Mouse (Mus musculus) activated CD4-positive, CD25-positive, alpha-beta regulatory T cell, adult 4 months (primary cell): ENCODE data around the gene Vps35l. TPM values are rescaled to one million over a fixed set of nuclear protein-coding genes. Genes with fewer than 3 reads are reported as not detected.

Source experiments
- ATAC-seq: one replicate; pipeline ENCODE4 v1.8.0; 2017
- polyA plus RNA-seq, 2 experiments: library from polyadenylated mRNA; unstranded; fragments of 100-300 nt; shearing (Covaris generic); gene quantifications; one replicate each; pipeline ENCODE4 v1.2.1; 2017

Vps35l gene
- polyA plus RNA-seq, 2 experiments from 2014 or later: 54.5 to 62.0 TPM

DNA sequence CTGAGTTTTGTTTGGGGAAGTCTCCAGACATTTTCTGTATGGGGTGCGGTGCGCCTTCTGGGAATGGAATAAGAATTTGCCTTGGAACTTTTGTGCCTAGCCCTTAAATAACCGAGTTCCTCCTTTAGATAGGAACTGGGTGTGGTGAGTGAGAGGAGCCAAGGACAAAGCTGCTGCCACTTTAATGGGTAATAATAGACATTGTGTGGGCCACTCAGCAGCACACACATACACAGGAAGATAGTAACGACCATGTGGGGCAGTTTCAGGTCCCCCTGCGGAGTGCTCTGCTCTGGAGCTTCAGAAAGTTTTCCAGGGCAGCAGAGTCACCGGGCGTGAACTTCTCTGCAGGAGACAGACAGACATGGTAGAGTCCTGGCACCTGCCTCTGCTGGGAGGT is 81.3 kb downstream of the Vps35l start:
- ATAC-seq: no peak

DNA sequence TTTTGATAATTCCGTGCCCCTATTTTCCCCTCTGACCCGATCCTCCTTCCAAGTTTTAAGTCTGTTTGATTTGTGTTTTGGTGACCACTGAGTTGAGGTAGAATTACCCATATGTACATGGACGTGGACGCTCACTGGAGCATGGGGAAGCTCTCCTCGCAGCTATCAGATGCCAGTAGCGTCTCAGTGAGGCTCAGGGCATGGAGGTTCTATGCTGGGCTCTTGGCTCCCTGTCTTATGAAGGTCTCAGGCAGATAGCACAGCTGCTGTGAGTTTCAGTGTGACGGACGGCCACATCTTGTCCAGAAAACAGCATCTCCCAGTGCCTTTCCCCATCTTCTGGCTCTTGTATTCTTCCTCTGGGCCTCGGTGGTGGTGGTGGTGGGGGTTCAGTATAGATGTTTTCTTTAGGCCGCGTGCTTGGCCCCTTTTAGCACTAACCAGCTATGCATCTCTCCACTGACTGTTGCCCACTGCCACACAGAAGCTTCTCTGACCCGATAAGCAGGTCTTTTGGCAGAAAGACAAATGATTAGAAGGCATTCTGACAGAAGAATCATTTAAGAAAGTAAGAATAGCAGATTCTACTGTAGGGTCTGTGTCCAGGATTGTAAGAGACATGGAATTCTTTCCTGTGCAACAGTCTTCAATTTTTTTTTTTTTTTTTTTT is 82.0 kb downstream of the Vps35l start:
- no peak for ATAC-seq

DNA sequence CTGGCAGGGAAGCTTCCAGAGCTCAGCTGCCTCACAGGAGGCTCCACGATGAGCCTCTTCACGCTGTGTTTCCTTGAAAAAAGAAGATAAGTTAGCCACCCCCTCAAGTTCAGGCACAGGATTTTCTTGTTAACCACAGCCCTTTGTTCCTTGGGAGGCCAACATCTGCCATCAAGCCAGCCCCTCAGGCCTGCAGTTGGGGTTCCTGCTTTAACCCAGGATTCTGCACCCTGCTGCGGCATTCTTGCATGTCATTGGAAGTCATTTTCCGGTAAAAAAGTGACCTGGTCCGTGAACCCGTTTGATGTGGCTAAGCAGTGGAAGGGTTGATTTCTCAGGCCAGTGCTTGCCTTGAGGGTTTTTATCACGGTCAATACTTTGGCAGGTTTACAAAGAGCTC is 84.4 kb downstream of the Vps35l start:
- no peak for ATAC-seq

DNA sequence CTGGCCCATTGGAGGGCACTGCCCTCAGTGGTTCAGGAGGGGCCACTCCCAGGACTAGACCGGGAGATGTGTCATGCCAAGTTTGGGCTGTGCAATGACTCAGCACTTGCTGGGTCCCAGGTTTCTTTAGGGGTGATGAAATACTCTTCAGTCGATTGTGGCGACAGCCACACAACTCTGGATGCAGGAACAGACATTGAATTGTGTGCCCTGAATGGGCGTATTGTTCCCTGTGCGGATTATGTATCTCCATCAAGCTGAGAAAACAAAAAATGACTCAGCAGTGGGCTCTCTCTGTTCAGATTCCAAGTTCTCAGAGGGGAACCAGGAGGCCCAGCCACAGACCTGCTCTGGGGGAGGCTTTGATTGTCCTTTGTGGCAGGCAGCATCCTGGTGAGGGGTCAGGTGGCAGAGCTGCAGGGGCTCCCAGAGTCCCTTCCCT is 88.0 kb downstream of the Vps35l start:
- no peak for ATAC-seq

DNA sequence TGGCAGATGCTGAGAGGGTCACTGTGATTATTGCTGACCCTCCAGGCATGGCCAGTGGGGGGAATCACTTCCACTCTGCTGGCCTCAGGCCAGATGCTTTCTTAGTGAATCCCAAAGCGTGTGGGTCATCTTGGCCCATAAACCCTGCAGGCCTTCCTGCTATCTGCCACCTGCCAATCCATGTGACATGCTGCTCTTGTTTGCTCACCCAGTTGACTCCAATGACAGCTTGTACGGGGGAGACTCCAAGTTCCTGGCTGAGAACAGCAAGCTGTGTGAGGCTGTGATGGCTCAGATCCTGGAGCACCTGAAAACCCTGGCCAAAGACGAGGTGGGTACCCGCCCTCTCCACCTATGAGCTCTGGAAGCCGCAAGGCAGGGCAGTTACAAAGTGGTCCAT is 97.9 kb downstream of the Vps35l start:
- no peak for ATAC-seq

DNA sequence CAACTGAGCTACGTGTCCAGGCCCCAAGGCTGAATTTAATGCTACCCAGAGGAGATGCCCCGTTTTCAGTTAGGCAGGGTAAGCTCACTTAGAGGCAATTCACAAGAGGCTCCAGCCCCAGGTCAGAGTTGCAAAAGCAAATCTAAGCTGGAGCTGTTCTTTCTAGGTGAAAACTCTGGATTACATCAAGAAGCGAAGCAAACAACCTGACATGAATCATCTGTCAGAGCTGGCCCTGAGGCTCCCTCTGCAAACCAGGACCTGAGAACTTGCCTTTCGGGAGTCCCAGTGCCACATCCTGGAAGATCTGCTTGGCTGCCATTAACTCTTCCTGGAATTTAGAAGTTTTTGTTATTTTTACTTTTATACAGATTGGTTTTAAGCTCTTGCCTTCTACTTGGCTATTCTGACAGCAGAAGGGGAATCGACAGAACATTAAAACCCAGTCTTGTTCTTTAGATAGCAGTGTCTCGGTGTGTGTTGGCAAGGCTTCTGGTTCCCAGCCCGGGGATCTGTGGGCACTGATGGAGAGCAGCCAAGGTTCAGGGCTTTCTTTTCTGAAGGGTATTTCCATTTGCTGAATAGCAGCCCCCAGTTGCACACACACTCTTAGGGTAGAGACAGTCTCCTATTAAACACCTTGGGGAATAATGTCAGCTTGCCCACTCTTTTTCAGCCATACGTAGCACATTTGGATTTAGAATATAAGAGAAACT is 101.2 kb downstream of the Vps35l start:
- ATAC-seq: no peak

DNA sequence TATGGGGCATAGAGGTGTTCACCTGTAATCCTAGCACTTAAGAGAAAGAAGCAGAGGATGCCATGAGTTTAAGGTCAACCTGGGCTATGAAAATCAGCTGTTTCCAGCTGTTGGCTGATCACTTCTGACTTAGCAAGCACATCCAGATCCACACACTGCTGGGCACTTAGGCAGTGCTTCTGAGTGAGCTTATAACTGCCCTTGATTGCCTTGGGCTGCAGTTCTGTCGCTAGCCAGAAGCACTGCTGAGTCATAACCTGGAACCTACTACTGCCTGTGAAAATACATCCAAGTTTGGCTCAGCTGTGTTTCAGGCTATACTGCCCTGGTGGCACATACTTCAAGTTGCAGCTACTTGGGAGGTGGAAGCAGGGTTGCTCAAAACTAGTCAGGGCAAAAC is 101.8 kb downstream of the Vps35l start:
- no peak for ATAC-seq

DNA sequence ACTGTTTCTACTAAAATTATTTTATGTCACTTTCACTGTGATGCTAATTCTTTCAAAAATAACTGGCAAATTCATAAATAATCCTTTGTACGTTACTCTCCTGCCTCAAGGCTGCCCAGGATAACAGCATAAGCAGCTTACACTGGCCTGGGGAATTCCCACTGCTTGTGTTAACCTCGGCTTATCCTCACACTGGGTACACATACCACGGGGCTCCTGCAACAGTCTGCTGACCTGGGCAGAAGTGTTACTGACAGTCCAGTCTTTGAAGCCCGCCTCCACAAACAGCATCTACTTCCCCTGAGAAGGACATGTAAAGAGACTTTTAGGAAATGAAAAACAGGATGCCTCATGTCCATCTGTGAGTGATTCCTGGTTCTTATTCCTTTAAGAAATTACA is 102.9 kb downstream of the Vps35l start:
- ATAC-seq: no peak

DNA sequence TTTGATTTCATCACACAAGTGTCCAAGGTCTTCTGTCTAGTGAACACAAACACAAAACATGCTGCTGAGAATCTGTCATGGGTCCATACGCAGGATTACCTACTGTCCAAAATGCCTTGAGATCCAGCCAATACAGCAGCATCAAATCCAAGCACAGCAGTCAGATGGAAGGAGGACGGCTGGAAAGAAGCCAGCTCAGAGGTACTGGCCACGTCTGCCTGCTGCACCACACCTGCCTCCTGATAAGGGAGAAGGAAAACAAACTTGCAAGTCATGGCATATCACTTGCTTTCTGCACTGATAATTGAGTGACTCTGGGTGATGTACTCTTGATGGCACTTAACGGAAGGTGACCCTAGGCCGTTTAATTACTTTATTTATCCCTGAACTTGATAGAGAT is 105.1 kb downstream of the Vps35l start:
- ATAC-seq: no peak

DNA sequence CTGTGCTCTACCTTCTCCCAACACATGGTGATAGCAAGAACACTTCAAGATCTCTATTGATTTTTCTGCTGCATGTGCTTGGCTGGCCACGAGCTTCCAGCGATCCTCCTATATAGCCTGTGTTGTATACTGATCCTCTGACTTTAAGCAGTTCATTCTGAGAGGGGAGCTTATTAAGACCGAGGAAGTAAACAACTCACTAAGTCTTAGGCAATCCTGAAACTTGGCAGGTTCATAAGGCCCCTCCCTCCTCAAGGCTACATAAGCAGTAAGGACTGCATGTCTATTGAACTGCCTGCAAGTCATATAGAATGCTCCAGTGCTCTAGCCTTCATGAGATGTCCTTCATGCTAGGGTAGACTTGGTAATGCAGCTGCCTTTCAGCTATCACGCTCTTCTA is 106.3 kb downstream of the Vps35l start:
- ATAC-seq: no peak

DNA sequence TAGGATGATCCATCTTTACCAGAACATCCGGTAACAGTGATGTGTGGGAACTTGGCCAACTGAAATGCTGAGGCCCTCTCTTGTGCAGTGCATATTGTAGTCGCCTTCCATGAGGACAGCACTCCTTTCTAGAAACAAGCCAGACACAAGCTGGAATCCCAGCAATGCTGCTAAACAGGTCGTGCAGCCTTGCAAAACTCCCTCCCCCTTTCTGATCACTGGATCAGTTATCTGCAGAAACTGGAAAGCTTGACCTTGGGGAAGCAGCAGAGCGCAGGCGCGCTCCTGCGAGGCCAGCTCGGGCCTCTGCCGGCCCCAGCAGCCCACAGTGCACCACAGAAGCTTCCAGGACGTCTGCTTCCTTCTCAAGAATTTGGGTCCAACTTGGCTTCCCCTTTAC is 108.8 kb downstream of the Vps35l start:
- no peak for ATAC-seq

DNA sequence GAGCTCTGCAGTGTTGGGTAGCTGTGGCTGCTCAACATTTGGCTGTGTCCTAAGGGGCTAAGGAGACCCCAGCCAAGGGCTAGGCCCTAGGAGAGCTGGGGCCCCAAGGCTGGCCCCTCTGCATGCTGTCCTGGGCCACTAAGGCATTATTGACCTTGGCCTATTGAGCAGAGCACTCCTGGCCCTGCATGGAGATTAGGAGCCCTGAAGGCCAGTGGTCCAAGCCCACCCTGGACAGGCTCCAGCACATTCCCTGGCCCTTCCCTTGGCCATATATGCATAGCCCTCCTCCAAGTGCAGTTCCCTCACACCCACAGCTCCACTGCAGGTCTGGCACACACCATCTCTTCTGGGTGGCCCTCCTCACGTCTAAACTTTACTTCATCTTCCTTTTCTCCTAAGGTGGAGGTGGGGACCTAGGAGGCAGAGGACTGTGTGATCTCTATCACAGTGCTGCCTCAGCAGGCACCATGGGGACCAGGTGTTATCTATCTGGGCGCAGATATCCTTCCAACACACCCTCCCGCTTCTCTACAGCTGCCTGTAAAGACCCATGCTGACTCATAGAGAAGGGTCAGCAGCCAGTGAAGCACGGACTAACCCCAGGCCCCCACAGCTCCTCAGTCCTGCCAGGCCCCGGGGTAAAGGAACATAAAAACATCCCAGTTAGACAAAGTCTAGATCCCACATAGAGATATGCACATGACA is 109.7 kb downstream of the Vps35l start:
- ATAC-seq: no peak

DNA sequence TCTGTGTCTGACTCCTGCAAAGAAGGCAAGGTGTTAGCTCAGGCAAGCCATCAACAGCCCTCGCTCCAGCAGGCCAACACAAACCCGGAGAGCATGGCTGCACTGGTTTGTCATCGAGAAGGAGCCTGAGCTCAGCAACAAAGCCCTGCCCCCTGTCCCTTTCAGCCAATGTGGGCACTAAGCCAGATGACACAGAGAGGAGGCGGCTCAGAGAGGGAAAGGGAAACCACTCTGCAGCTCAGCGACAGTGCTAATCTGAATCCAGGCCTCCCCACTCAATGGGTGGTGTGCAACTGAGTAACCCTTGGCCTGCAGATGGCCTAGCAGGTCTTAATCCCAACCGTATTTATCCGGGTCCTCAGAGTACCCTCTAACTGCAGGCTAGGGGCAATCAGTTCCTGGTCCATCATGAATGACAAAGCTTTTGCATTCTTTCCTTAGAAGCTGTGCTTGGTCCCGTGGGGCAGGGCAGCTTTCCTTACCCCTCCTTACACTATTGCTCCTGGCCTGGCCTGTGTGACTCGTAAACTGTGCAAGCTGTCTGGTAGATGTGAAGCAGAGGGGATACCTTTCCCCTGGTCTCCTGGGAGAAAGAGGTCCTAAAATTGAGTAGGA is 110.8 kb downstream of the Vps35l start:
- ATAC-seq: no peak

DNA sequence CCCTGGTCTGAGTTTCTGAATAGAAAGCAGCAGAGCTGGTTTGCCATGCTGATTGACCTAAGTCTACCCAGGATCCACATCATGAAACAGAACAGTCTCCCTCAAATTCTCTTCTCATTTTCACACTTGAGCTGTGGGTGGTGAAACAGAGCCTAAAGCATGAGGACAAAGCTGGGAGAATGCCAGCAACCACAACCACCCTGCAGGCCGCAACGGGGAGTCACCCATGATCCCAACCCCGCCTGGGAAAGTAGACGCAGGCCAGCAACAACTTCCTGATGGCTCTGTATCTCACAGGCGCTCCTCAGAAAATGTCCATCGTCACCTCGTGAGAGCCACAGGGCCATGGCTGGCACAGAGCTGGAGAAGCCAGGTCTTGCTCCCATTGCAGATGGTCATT is 111.5 kb downstream of the Vps35l start:
- ATAC-seq: no peak

DNA sequence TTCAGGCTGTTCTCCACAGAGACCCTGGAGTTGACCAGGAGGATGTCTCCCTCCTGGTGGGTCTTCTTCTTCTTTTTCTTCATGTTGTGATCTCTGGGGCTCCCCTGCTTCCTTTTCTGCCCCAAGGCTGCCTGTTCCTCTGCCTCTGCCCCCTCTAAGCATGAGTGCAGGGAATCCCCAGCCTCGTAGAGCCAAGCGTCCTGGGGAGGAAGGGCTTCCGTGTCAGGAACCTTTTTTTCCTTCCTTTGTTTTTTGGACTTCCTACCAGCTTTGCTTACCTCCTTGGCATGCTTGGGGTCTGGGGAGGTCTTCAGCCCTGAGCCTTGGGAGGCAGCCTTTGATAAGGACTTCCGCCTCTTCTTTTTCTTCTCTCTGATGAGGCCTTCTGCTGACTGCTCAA is 112.6 kb downstream of the Vps35l start:
- no peak for ATAC-seq

DNA sequence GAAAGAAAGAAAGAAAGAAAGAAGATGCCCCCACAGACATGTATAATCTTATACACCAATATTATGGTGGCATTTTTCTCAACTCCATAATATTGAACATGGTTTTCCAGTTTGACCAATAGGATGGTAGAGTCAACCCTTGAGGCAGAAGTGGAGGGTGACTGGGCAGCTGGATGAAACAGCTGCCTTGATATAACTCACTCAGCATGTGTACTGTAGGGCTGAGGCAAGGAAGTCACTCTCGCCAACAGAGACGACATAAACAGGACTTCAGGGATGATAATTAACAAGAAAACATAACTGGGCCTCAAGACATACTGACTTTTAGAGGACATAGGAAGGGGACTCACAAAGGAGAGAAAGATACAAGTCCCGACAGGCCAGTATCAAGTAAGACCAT is 114.6 kb downstream of the Vps35l start:
- ATAC-seq: no peak

DNA sequence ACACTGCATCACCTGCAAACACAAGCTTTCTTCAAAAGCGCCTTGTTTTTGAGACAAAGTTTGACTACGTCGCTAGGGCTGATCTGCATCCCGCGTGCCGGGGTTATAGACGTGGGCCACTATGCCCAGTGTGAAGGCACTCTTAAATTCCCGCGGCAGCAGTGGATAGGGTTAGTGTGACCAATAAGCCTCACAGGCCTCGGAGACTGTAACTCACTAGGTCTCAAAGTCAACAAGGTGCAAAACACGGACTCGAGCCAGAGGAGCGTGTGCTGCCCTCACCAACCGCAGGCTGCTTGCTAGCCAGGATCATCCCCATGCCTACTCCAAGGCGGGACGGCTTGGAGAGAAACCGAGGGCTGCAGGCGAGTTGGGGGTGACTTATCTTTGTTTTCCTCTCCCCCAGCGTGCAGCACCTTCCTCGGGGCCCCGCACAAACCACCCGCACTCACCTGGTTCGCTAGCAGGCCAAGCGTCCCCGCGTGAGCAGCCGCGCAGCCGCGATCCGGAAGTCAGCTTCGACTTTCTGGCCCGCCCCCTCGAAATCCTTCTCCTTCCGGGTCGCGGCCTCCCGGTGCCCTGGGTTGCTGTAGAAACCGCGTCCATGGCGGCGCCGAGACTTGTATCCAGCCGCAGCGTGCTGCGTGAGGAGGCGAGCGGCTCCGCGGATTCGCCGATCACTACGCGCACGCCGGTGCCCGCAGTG is 115.3 kb downstream of the Vps35l start, which contains the start of gene Iqck:
Gene Iqck, plus strand, starts transcription at position 582 of the 706 bp plus-strand sequence.
- ATAC-seq: peak; percentile 99

DNA sequence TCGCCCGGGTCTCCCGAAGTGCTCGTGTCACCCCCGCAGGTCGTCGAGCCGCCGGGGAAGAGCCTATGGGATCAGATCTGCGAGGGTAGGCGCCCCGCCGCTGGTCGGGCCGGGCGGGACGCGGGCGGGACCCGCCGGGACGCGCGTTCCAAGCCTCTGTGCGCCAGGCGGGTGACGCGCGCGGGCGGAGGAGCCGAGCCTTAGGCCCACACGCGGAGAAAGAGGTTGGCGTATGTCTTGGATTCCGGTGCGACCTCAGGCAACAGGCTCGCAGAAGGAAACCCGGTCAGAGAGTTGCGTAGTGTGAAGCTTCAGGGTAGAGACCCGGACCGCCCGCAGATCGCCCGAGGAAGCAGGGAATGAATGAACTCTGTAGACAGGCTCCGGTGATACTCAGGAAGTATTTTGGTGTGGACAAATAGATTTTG is 115.9 kb downstream of the Vps35l start, which contains the start of gene Knop1:
Gene Knop1, minus strand, starts transcription at position 378 of the 428 bp plus-strand sequence.
- peak; percentile 16 for ATAC-seq

DNA sequence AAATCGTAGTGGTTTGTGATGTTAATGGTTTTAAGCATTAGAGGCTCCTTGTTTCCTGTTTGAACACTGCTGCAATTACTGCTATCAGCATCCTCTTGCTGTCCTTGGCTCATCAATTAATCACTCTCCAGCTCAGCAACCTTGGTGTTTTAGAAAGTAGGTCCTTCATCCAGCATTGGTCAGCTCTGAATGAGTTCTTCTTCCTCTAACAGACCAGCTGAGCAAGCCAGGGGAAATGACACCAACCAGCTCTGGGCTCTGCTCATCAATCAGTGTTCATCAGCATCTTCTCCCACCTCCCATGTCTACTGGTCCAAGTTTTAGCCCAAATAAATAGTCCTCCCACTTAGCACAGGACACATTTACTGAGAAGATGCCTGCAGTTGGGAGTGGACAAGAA is 118.6 kb downstream of the Vps35l start:
- no peak for ATAC-seq

DNA sequence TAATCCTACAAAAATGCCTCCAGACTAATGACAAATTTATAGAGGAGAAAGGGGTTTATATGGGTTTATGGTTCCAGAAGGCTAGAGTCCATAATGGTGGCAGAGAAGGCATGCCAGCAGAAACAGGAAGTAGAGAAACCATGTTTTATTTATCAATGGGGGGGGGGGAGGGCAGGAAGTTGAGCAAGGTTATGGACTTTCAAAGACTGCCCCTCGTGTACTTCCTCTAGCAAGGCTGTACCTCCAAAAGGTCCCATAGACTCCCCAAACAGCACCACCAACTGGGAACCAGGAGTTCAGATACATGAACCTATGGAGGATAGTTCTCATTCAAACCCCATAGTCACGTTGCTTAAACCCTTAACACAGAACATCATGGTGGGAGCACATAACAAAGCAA is 125.3 kb downstream of the Vps35l start:
- no peak for ATAC-seq

DNA sequence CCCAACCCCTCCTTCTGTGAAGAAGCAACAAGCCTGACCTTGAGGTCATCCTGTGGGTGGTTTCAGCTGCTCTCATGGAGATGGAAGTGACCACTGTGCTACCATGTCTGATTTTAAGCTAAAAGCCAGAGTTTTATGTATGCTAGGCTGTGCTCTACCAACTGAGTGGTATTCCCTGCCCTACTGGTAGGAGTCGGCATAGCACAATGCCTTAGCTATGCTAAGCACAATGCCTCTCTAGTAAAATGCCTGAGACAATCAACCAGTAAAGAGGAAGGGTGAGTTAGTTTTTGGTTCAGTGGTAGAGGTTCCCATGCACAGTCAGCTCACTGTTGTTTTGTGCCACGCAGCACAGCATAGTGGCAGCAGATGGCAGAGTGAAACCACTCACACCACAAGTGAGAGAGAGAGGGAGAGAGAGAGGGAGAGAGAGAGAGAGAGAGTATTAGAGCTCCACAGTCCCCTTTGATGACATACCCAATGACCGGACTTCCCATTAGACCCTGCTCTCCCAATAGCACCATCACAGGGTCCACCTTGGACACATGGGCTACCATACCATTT is 139.5 kb downstream of the Vps35l start:
- ATAC-seq: no peak

DNA sequence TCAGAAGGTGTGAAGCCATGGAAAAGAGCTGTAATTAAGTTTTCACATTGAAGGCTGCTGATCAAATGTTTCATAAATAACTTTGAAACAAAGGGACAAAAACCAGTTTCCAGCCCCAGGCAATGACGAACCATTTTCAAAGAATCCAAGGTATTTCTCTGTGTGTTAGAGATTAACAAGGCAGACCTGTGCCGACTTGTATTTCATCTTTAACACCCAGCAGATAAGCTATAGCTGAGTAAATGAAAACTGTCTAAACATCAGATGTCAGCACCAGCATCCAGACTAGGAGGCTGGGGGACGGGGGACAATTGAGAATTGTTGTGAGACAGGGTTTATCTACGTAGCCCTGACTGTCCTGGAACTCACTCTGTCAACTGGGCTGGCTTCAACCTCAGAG is 143.9 kb downstream of the Vps35l start:
- ATAC-seq: no peak
